In genomic region chr5:130027134-130027533, GRCm38 (mm10) we compare ENCODE assay signal across 28 mouse cellular contexts. TPM values are rescaled to one million over a fixed set of nuclear protein-coding genes. Genes with fewer than 3 reads are reported as not detected.
DNase-seq lines count a peak whose midpoint lies in the region; ATAC-seq and TF ChIP-seq lines count a peak whose summit lies in the region.
"Had no signal": no experiment of that assay in that cellular context is flagged by ENCODE, and none has a peak within 500 bp of the region (broad histone marks: within the 10 kb centered on the region; RNA-seq: fewer than 3 reads in every experiment).

No protein-coding gene starts in this region.

- peak overlapping the region; percentile 88; the same call in 1 of the 2 replicates for H3K27ac ChIP-seq in kidney, adult 2 months (ENCODE audit: insufficient read depth, low read depth, low read length)
- no peak overlapping the region for H3K27ac ChIP-seq in kidney, embryonic 16.5 days (ENCODE audit: low read length)
- H3K27ac ChIP-seq: embryonic facial prominence, embryonic 10.5 days; embryonic facial prominence, embryonic 13.5 days; forebrain, embryonic 10.5 days; forebrain, embryonic 13.5 days; heart, adult 2 months; heart, embryonic 10.5 days; heart, embryonic 13.5 days had no signal

- TF ChIP-seq POLR2A in kidney, adult 2 months (IDR thresholded peaks at IDR 0.05; ENCODE audit: low read depth, low read length) = no peak

- no peak overlapping the region for H3K4me3 ChIP-seq in kidney, adult 2 months (ENCODE audit: insufficient read depth, low read depth, low read length)
- H3K4me3 ChIP-seq in kidney, embryonic 16.5 days (ENCODE audit: low read length) = no peak overlapping the region
- H3K4me3 ChIP-seq: embryonic facial prominence, embryonic 10.5 days; embryonic facial prominence, embryonic 13.5 days; erythroblast, embryonic 14.5 days; forebrain, embryonic 10.5 days; forebrain, embryonic 13.5 days; heart, adult 2 months; heart, embryonic 10.5 days; heart, embryonic 13.5 days had no signal

- no peak overlapping the region for H3K9ac ChIP-seq in kidney, embryonic 16.5 days (replicated peaks; ENCODE audit: low read length)
- H3K9ac ChIP-seq: embryonic facial prominence, embryonic 13.5 days; forebrain, embryonic 13.5 days; heart, embryonic 13.5 days had no signal

- no peak for TF ChIP-seq CTCF in kidney, adult 2 months (conservative IDR thresholded peaks at IDR 0.05; ENCODE audit: insufficient read depth, insufficient read length, low read depth, low read length)

- no peaks in the 10 kb centered on the region for H3K9me3 ChIP-seq in kidney, embryonic 16.5 days (ENCODE audit: low read length)
- H3K9me3 ChIP-seq: embryonic facial prominence, embryonic 10.5 days; embryonic facial prominence, embryonic 13.5 days; forebrain, embryonic 10.5 days; forebrain, embryonic 13.5 days; heart, embryonic 10.5 days; heart, embryonic 13.5 days had no signal

- H3K36me3 ChIP-seq in kidney, adult 2 months (ENCODE audit: control insufficient read depth, insufficient read depth, low read length) = no peaks in the 10 kb centered on the region
- no peaks in the 10 kb centered on the region for H3K36me3 ChIP-seq in kidney, embryonic 16.5 days (ENCODE audit: insufficient read depth, low read length)
- H3K36me3 ChIP-seq: embryonic facial prominence, embryonic 13.5 days; forebrain, embryonic 10.5 days; heart, embryonic 10.5 days; heart, embryonic 13.5 days had no signal

- no peaks in the 10 kb centered on the region for H3K27me3 ChIP-seq in kidney, adult 2 months (replicated peaks; ENCODE audit: control insufficient read depth, insufficient read depth, low read length)
- H3K27me3 ChIP-seq in kidney, embryonic 16.5 days (ENCODE audit: insufficient read depth, low read length) = no peaks in the 10 kb centered on the region
- H3K27me3 ChIP-seq: embryonic facial prominence, embryonic 13.5 days had no signal

- H3K4me2 ChIP-seq in kidney, embryonic 16.5 days (replicated peaks; ENCODE audit: low read depth, low read length) = no peak overlapping the region
- H3K4me2 ChIP-seq: embryonic facial prominence, embryonic 13.5 days; forebrain, embryonic 13.5 days; heart, embryonic 13.5 days had no signal

- peak; percentile 94 for DNase-seq in kidney, adult 2 months
- DNase-seq in kidney, adult 9 months = peak; percentile 92
- peak; percentile 80 for DNase-seq in kidney, postnatal 14 days
- peak; percentile 25 to 41 for DNase-seq in kidney, postnatal 4 days
- DNase-seq in right cerebral cortex, postnatal 25 days = no peak
- no peak for DNase-seq in natural killer cell, adult 2 months (ENCODE audit: low spot score in 2 of 2)
- DNase-seq: adrenal gland, postnatal 25 days; cerebellum, adult 11-12 months; cerebellum, adult 8-10 months; cerebellum, postnatal 10 days; cerebellum, postnatal 36 days; embryo, embryonic 11 days; gastrocnemius, postnatal 10 days; gastrocnemius, postnatal 36 days; heart, adult 2 months; heart, postnatal 14 days; heart, postnatal 4 days had no signal

- peaks cover 9% of the 10 kb centered on the region; the same call in 1 of the 2 replicates for H3K4me1 ChIP-seq in kidney, adult 2 months (ENCODE audit: control insufficient read depth, insufficient read depth, low read length)
- H3K4me1 ChIP-seq in kidney, embryonic 16.5 days (ENCODE audit: insufficient read depth, low read length) = peaks cover 14% of the 10 kb centered on the region

- WGBS in kidney, adult 2 months = 44% methylated on average over 5 of the region's 5 CpGs
- WGBS in kidney, embryonic 16.5 days = 69% methylated on average over 5 of the region's 5 CpGs

- ATAC-seq in kidney, embryonic 16.5 days (ENCODE audit: low FRiP score, low TSS enrichment) = no peak
- no peak for ATAC-seq in erythroid progenitor cell, adult 5-6 weeks (replicated peaks; ENCODE audit: low FRiP score, poor library complexity, severe bottlenecking)
- ATAC-seq: CD4-positive, CD25-positive, alpha-beta regulatory T cell, adult 4 months; forebrain, embryonic 13.5 days; forebrain, embryonic 16.5 days had no signal

RNA-seq across cellular contexts. Expression of gene Asl, which starts 1.9 kb away (rescaled TPM):
- 440 and 469 TPM in 2 replicates for polyA plus RNA-seq in kidney, adult 2 months (2012; rRNA removed)
- polyA plus RNA-seq in kidney, embryonic 16.5 days (2015; fragmentation: Nextera tagmentation; extraction: Ambion mirVana) = 59.2 and 73.9 TPM in 2 replicates
- 8.6 and 10.9 TPM in 2 replicates for total RNA-seq in erythroid progenitor cell, adult 5-6 weeks (2015; ENCODE audit: low replicate concordance)
- total RNA-seq in erythroid progenitor cell, adult 5-6 weeks (2017; ENCODE audit: low replicate concordance) = 1.8 TPM in 1 of 2 replicates, not detected in the other

RNA-seq across cellular contexts. Expression of gene Crcp, which starts 2.0 kb away (rescaled TPM):
- polyA plus RNA-seq in kidney, adult 2 months (2012; rRNA removed) = 14.4 and 19.3 TPM in 2 replicates
- 43.7 and 46.2 TPM in 2 replicates for polyA plus RNA-seq in kidney, embryonic 16.5 days (2015; fragmentation: Nextera tagmentation; extraction: Ambion mirVana)
- total RNA-seq in erythroid progenitor cell, adult 5-6 weeks (2015; ENCODE audit: low replicate concordance) = 15.1 and 31.4 TPM in 2 replicates
- 17.2 and 18.1 TPM in 2 replicates for total RNA-seq in erythroid progenitor cell, adult 5-6 weeks (2017; ENCODE audit: low replicate concordance)

RNA-seq across cellular contexts. Expression of gene Gusb, which starts 24.3 kb away (rescaled TPM):
- 26.0 and 26.5 TPM in 2 replicates for polyA plus RNA-seq in kidney, adult 2 months (2012; rRNA removed)
- 55.0 and 59.4 TPM in 2 replicates for polyA plus RNA-seq in kidney, embryonic 16.5 days (2015; fragmentation: Nextera tagmentation; extraction: Ambion mirVana)
- total RNA-seq in erythroid progenitor cell, adult 5-6 weeks (2015; ENCODE audit: low replicate concordance) = 24.9 and 27.2 TPM in 2 replicates
- total RNA-seq in erythroid progenitor cell, adult 5-6 weeks (2017; ENCODE audit: low replicate concordance) = 5.4 and 15.1 TPM in 2 replicates

RNA-seq across cellular contexts. Expression of gene Tpst1, which starts 46.0 kb away (rescaled TPM):
- 8.0 and 8.7 TPM in 2 replicates for polyA plus RNA-seq in kidney, adult 2 months (2012; rRNA removed)
- 67.7 and 70.1 TPM in 2 replicates for polyA plus RNA-seq in kidney, embryonic 16.5 days (2015; fragmentation: Nextera tagmentation; extraction: Ambion mirVana)
- total RNA-seq in erythroid progenitor cell, adult 5-6 weeks (2015; ENCODE audit: low replicate concordance) = 5.0 and 11.7 TPM in 2 replicates
- total RNA-seq in erythroid progenitor cell, adult 5-6 weeks (2017; ENCODE audit: low replicate concordance) = 4.5 and 9.1 TPM in 2 replicates

Comparison
In these comparisons a context has a peak if more than half of its experiments do, and no peak if none do; other contexts are left out.
1. DNase-seq: peak in kidney, adult 2 months (single experiment), kidney, adult 9 months (single experiment), kidney, postnatal 14 days (single experiment) and kidney, postnatal 4 days (2 of 2); none in right cerebral cortex, postnatal 25 days (single experiment) and natural killer cell, adult 2 months (0 of 2).